Mouse (Mus musculus) thymus, adult 2 months (tissue): Measurements from ENCODE around the gene Cdk1.

Experiments used
- CTCF ChIP-seq: fragments of 200-500 bp; IDR thresholded peaks from 2 replicates; pipeline ENCODE4 v1.5.1; 2012; ENCODE audit warnings: mild to moderate bottlenecking, control low read depth, low read length, moderate library complexity, borderline replicate concordance; ENCODE audit not compliant: control insufficient read depth, poor library complexity, insufficient read depth; ENCODE audit errors: extremely low read depth
- POLR2A ChIP-seq: fragments of 200-500 bp; IDR thresholded peaks from 2 replicates; pipeline ENCODE4 v1.6.1; 2012; ENCODE audit warnings: mild to moderate bottlenecking, low read length, control low read depth, moderate library complexity; ENCODE audit not compliant: control insufficient read depth, poor library complexity, insufficient read depth; ENCODE audit errors: extremely low read depth

GRCm38 (mm10) chr10:69383186-69383585 lies 30.4 kb upstream of the Cdk1 start:
- TF ChIP-seq CTCF (no peak), POLR2A (no peak)
